Mouse (Mus musculus): Measurements from ENCODE around the gene Gart.

GRCm38 (mm10) chr16:91695108-91695755 lies 48.5 kb upstream of the Gart start:
- no peak for TF ChIP-seq CTCF (IDR thresholded peaks at IDR 0.05; ENCODE audit: borderline replicate concordance, insufficient read depth, low read depth, low read length)
- no peak for TF ChIP-seq POLR2A (IDR thresholded peaks at IDR 0.05; ENCODE audit: borderline replicate concordance, insufficient read depth, low read length)
